Mouse (Mus musculus) thymus, postnatal 0 days (tissue): ENCODE data around the gene Atoh8. TPM values are rescaled to one million over a fixed set of nuclear protein-coding genes. Genes with fewer than 3 reads are reported as not detected.

ENCODE experiments used
- DNase-seq: peaks from one replicate; pipeline ENCODE4 v3.0.0-alpha.2; 2015; ENCODE audit warnings: low spot score
- polyA plus RNA-seq: library from polyadenylated mRNA; unstranded; fragments of >200 nt; fragmentation: Nextera tagmentation; extraction: Ambion mirVana; gene quantifications from 2 replicates; pipeline ENCODE4 v1.2.1, GENCODE M21; 2015

The Atoh8 gene
- polyA plus RNA-seq, 1 experiment from 2014 or later, result 3.9 TPM

DNA sequence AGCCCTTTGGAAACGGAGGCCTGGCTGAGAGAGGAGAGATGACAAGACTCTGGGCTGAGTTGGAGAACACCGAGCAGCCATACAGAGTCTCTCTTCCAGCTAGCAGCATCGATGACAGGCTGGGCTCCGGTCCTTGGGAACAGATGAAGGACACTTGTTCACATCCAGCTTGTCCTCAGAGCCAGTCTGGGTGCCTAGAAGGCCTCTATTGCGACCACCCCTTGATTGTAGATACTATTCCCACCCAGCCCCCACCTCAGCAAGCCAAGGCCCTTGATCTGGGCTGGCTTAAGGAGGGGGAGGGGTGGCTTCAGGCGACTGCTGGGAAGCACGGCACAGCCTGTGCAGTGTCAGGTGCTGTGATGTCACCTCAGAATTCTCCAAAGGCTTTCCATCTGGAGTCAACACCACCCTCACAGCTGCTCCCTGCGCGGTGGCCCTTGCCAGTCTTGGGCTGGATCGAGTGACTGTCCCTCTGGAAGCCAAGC, 19.3 kb upstream of the Atoh8 start:
- no peak for DNase-seq

DNA sequence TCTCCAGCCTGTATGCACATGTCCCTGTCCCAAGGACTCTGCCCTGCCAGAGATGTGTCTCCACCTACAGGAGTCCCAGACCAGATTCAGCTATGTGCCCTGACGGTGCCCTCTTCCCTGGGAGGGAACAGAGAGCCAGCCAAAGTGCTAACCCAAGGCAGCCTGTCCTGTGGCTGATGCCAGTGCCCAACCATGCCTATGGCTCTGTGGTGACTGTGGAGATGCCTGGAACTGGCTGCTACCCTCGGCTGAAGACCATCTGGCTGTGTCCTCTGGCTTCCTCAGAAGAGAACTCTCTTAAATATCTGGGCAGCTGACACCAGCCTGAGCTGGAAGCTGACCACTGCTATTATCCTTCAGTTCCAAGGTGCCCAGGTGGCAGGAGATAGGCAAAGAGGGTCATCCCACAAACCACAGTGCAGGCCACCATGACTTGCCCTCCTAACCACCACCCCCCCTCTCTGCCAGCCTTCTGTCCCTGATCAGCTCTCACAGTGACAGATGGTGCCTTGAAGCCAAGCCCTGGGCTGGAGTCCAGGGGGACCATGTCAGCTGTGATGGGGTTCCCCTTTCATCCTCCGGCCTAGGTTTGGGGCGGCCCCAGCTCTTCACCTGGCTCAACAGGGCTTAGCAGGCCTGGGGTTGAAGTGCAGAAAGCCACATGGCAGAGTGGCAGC, 18.7 kb upstream of the Atoh8 start:
- no peak for DNase-seq

DNA sequence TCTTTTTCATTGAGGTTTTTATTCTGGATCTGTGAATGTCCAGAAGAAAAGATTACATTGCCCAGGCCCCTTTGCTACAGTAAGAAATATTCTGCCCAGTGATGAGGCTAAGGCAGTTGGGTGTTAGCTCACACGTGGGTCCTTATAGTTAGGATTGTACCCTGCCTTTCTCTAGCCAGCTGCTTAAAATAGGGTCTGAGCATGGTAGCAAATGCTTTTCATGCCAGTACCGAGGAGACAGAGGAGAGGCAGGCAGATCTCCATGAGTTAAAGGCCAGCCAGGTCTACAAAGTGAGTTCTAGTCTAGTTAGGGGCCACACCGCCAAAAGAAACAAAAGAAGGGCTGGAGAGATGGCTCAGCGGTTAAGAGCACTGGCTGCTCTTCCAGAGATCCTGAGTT, 17.8 kb upstream of the Atoh8 start:
- DNase-seq, result no peak

DNA sequence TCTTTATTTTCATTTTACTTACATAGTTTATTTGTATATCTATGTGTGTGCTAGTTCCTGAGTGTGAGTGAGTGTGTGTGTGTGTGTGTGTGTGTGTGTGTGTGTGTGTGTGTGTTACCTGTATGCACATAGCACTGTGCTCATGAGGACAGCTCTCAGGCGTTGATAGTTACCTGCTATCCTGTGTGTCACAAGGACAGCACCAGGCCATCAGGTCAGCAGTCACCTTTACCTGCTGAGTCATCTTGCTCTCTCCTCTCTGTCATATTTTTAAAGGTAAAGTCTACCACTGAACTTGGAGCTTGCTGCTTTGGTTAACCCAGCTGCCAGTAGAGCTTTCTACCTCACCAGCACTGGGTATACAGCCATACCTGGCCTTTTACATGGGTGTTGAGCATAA, 17.1 kb upstream of the Atoh8 start:
- no peak for DNase-seq

DNA sequence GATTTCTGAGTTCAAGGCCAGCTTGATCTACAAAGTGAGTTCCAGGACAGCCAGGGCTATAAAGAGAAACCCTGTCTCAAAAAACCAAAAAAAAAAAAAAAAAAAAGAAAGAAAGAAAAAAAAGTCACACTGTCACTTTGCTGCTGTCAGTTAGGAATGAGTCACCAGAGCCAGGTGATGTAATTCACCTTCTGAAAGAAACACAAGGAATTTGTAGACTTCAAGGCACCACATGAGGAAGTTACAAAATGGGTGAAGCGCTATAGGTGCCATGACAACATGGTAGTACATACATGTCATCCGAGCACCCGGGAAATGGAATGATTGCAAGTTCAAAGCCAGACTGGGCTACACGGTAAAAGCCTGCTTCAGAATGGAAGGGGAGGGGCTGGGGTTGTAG, 14.6 kb upstream of the Atoh8 start:
- no peak for DNase-seq

DNA sequence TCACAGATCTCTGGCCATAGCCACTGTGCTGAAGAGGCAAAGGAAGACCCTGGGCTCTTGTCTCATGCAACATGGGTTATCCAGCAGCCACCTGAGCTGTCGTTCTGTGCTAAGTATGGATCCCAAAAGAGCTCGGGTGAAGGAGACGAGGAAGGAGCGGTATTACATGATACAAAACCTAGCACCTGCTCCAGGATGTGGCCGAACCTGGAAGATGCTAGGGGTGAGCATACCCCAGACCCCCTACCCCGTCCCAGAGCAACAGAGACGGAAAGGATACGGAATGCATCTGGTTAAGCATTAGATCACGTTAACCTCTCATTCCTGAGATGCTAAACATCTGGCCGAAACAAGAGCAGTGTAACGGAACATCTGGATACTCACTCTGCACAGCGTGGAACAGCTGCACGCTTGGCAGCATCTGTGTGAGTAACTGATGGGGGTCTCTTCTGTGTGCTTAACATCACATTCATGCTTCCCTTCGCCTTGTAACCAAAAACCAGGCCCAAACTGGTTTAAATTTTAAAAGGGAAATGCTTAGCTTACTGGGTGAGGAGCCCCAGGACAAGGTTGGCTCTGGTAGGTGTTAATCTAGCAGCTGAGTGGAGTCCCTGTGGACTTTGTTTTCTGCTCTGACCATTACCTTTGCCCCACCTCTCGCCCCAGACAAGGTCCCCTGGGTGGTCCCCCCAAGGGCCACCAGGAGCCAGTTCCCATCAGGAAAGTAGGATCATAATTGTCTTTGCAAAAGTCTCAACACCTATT, 13.0 kb upstream of the Atoh8 start:
- no peak for DNase-seq

DNA sequence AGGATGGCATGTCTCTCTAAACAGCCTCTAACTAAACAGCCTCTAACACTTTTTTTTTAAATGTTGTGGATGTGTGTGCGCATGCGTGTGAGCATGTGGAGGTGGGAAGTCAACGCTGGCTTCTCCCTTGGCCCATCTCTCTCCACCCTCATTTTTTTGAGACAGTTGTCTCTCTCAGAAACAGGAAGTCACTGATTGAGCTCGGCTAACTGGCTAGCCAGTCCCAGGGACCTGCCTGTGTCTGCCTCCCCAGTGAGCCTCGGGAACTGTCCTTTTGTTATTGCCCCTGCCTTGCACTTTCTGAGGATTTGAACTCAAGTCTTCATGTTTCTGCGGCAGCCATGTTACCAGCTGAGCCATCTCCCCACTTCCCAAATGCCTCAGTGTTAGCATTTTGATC, 10.9 kb upstream of the Atoh8 start:
- no peak for DNase-seq

DNA sequence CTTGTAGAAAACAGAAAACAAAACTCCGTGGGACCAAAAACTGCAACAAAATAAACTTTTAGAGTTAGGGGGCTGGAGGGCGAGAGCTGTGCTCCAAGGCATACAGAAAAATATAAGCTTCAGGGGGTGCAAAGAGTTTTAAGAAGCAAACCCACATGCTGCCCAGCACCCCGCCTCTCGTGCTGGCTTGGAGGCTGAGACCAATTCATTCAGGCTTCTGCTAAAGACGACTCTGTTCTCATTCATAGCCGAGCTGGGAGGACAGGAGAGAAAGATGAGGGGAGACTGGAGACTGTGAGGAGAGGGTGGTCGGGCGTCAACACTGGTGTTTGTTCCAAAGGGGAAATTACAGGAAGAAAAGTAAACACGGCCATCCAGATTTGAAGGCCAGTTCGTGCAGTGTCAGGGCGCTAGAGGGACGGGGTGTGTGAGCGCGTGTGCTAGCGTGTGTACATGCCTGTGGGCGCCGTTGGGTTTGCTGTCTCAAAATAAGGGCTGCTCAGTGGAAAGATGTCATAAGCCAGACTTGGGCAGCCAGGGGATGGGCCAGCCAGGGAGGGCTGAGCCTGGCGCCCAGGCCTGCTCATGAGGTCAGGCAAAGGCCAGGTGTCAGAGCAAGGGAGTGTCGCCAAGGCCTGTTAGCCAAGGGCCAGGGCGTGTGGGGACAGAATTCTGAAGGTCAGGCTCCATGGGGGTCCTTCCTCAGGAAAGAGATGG, 9.3 kb upstream of the Atoh8 start:
- DNase-seq, result no peak

DNA sequence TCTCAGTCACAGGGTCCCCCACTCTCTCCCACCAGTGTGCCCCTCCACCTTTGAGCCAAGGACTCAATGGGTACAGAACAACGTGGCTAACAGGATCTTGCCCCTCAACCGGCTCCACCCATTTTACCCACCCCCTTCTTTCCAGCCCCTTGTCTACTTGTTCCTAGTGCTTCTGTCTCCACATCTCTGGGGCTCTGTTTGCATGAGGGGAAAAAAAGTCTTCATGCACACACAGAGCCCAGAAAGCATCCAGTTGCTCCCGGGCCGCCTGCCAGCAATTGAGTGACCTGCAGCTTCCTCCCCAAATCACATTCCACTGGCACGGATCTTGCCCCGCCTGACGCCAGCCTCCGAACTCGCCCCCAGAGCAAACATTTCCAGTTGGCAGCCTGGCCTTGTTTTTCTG, 8.8 kb upstream of the Atoh8 start:
- no peak for DNase-seq

DNA sequence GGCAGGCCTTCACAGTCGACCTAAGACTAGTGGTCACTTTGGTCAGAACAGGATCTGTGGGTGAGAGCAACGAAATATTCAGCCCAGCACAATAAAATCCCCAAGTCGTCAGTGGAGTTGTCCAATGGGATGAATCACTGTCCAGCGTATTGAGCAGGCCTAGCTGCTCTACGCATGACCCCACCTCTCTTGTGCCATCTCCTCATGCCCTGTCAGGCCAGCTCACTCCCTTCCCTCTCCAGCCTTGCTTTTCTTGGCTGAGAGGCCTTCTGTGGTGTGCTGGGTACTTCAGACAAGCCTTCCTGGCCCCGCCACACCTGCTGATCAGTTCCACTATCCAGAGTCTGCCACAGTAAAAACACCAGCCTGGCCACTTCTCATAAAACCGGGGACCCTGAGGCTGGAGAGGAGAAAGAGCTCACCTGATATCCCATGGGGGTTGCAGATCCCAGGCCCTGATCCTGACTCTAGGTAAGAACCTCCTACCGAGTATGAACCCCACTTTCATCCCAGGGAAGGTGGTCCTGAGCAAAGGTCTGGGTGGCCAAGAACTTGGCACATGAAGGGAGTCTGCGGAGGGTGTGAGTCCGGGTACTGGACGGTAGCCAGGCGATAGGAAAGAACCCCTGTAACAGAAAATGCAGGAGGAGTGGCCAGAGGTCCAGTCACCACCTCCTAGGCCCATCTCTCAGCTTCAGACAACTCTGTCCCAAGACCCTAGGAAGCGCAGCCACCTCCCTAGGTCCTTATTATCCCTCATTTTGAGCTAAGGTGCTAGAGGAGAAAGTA, 7.3 kb upstream of the Atoh8 start:
- no peak for DNase-seq

DNA sequence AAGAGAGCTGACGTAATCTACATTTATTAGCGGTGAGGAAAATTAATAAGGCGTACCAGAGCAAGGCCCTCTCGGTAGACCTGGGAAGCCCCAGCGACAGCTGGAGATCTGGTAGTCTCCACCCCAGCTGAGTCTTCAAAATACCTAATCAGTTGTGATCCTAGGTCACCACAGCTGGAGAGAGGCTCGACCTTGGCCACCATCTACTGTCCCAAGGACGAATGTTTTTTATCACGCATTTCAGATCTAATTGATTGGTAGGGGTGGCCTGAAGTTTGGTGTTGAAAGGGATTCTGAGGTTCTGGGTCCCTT, 6.4 kb upstream of the Atoh8 start:
- no peak for DNase-seq

DNA sequence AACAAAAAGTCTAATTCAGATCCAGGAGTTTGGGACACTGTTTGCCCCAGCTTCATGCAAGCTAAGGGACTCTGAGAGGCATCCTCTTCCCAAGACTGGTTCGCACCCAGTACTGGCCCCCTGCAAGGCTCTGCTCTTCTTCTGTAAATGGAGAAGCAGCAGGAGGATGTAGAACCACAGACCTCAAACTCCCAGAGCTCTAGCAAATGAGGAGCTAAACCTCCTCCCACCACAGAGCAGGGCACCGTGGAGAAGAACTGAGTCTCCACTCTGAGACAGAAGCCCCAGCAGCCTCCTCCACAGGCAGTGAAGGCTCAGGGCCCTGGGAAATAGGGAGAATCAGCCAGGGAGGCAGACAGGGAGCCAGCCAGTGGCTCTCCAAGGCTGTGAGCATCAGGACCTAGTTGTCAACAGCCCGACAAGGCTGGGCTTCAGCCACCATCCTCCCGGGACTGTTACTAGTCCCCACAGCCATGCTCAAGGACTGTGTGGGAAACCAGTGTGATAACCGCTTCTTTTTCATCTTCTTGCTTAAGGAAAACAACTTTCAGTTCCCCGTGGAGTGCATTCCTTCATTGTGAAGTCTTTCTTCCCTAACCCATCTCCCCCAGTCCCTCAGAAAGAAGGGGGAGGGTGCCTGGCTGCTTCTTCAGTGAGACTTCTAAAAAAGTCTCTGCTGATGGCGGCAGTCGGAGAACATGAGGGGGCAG, 5.9 kb upstream of the Atoh8 start:
- no peak for DNase-seq

DNA sequence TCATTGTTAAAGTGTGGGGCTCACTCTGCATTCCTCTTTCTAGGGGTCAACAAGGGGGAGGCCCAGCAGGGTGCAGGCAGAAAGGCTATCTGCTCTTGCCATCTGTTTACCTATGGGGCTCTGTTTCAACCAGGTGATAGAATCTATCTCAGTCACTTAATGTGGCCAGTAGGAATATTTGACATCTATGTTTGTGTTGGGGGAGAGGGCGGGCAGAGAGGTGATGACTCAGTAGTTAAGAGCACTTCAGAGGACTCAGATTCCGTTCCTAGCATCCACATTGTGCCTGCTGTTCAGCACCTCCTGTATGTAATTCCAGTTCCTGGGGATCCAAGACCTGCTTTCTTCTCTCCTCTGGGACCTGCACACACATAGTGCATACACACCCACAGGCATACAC, 4.7 kb upstream of the Atoh8 start:
- DNase-seq, result no peak

DNA sequence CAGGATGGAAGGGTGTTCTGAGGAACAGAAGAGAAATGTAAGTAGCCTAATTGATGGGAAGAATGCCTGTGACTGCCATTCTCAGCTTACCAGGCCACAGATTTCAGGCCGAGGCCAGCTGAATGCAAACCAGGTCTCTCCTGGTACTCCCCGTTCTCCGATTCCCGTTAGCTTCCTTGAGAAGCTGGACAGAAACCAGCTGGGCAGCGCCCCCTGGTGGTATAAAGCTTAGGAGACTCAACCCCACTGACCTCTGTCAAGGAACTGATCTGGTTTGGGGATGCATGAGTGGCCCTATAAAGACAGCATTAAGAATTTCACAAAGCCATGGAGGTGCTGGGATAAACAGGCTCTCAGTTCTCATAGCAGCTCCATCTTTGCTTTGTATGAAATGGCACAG, 1.7 kb upstream of the Atoh8 start:
- peak; percentile 77 for DNase-seq

DNA sequence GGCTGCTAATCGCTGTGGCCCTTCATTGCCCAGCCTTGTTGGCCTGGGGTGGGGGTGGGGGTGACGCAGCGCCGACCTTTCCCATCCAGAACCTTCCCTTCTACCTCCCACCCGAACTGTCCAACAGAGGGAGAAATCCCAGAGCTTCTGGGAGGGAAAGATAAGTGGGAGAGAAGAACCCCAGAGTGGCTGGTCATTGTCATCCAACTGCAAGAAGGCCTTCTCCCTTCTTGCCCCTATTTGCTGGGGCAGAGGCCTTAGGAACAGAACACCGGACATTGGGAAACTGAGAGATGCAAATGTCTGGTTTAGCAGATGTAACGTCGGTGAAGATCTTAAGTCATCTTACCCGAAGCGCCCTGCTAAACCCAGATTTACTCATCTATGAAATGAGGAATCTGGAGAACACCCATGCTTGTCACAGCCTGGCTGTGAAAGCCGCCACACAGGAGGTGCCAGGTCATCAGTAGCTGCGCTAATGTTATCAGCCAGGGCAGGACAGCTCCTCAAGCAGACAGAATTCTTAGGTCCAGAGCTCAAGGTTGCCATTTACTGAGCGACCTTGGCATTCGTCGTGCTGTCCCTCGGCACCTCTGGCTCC, 530 bp upstream of the Atoh8 start:
- DNase-seq, result no peak

DNA sequence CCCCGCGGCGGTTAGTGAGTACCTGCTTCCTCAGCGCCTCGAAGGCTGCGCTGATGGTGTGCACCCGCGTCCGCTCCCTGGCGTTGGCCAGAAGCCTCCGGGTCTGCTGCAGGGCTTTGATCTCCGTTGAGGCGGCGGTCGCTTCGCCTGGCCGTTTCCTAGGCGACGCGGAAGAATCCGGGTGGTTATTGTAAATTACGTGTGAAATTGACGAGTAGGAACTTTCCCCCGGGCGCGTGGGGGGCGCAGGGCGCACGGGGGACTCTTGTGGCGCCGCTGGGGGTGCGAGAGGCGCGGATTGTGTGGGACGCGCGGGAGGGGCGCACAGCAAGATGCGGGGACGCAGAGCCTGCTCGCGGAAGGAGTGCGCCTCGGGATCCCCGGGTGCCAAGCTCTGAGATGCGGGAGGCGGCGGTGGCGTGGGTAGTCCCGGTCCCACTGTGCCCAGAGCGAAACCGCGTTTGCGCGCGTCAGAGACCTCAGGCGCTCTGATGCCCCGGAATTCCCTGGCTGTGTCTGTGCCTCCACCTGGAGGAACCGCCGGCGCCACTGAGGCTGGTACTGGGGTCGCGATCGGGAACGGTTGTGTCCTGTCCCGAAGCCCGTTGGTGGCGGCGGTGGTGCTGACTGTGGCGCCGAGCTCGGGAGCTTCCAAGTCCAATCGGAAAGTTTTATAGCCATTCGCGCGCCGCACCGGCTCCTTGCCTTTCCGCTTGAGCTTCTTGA, 842 bp downstream of the Atoh8 start:
- DNase-seq, result no peak

DNA sequence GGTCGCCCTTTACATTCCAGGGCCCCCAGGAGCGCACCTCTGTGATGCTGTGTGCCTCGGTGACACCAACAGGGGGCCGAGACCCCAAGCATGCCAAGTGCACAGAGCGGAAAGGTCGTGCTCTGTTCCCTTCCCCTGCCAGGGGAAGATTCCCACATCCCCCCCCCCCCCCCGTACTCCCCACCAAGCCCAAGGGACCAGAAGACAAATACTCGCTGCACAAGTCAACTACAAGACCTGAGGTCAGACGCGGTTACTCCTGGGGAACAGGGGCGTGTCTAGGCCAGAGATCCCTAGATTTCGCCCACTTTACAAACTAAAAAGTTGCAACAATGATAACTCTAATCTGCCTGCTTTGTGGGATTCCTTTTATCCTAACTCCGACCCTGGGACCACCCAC, 1.4 kb downstream of the Atoh8 start:
- no peak for DNase-seq

DNA sequence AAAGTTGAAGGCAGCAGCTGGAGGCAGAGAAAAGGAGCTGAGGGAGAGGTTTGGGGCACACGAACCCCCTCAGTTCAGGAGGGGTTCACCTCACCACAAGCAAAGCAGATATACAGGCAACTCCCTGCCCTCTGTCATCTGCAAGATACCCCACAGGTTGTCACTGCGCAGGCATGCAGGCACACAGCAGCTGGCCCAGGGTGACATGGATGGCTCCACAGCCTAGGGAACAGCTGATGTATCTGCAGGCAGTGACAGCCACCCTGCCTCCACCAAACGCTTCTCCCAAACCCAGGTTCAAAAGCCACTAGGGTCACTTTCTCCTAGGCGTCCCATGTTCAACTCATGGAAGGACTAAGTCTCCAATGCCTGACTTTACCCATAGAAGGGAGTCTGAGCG, 2.5 kb downstream of the Atoh8 start:
- no peak for DNase-seq

DNA sequence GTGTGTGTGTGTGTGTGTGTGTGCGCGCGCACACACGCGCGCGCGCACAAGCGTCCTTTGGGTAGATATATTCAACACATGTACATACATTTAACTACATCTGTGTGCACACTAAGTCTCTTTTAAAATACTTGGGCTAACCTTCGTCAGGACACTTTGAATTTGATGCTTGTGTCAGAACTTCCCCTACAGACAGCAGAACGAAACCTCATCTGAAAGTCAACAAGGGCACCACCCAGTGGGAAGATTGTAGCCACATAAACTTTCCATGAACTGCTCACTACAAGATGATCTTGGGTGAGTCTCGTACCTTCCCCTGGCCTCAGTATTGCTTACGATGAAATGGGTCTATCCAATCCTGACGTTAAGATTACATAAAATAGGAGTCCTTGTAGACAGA, 3.0 kb downstream of the Atoh8 start:
- no peak for DNase-seq

DNA sequence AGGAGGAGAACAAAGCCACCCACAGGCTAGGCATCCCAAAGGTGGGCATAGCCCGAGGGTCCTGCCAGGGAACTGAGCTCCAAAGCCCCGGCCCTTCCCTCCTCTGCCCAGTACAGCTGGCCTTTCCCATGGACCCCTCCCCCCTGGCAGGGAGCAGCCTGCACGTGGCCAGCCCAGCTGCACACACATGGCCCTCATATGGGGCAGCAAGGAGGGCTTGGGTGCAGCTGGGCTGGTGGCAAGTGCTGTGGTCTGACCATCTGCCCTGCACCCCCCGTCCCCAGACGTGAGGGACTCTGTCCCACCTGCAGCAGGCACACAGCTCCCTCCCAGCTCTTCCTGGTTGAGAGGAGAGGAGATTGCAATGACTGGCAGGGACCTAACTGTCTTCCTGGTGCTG, 4.5 kb downstream of the Atoh8 start:
- peak; percentile 23 for DNase-seq
